Mouse (Mus musculus) B cell, adult 62 days (primary cell): ENCODE measurements around the gene Lag3. TPM values are rescaled to one million over a fixed set of nuclear protein-coding genes. Genes with fewer than 3 reads are reported as not detected.

ENCODE experiments used
- total RNA-seq: library from RNA; stranded (reverse); gene quantifications from 4 replicates; pipeline ENCODE4 v1.2.4, GENCODE M21; 2023

Gene Lag3
- 0.29 to 0.66 TPM (median 0.52 TPM) in 4 replicates for total RNA-seq

GRCm38 (mm10) chr6:124911533-124912218 lies at the start of gene Lag3:
Lag3 (minus strand) TSS chr6:124911705.

GRCm38 (mm10) chr6:124930754-124931524 lies 19.4 kb upstream of the Lag3 start, which contains the start of gene Mlf2:
Mlf2 (plus strand) TSS chr6:124931386.

DNA sequence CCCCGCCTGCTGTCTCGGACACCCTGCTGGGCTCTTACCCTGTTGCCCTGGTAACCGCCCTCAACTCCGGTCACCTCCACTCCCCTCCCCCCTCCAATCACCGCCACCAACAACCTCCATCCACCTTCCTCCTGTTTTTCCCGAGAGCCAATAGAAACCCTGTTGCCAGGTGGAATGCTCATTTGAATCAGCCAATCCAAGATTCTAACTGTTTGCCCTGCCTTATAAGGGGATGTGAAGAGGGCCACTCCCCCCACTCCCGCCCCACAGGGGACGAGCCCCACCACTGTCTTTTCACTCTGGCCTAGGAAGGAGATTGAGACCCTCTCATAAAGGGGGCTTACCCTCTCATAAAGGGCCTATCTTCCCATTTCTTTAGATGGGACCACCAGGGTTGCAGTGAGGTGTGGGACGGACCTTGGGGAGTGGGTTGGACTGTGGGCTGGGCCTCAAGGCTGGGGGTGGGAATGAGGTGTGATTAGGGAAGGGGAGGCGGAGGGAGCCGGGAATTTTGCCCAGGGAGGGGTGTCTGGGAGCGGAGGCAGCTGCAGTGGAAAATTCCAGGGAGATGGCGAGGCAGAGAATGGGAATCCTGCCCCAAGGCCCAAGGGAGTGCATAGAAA lies 8.3 kb upstream of the Lag3 start, which contains the start of gene Ptms:
TSS of gene Ptms (minus strand) at position 409 of the 623 bp plus-strand sequence.

DNA sequence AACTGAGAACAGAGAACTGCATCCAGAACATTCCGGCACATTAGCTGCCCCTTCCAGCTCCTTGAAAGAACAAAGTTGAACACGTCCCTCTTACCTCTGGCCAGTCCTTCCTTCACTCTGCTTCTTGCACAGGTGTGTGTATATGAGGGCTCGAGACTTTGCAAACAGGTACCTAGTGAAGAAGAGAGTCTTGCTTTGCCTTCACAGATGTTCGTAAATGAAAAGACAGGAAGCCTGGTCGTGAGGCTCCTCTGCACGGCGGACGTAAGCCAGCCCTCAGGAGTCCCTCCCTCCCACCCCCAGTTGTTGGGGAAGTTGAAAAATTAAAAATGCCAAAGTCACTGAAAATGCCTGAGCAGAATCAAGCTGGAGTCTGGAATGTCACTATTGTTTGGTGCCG lies 23.5 kb downstream of the Lag3 start, which contains the start of gene Cd4:
TSS of gene Cd4 (minus strand) at position 236 of the 400 bp plus-strand sequence.

DNA sequence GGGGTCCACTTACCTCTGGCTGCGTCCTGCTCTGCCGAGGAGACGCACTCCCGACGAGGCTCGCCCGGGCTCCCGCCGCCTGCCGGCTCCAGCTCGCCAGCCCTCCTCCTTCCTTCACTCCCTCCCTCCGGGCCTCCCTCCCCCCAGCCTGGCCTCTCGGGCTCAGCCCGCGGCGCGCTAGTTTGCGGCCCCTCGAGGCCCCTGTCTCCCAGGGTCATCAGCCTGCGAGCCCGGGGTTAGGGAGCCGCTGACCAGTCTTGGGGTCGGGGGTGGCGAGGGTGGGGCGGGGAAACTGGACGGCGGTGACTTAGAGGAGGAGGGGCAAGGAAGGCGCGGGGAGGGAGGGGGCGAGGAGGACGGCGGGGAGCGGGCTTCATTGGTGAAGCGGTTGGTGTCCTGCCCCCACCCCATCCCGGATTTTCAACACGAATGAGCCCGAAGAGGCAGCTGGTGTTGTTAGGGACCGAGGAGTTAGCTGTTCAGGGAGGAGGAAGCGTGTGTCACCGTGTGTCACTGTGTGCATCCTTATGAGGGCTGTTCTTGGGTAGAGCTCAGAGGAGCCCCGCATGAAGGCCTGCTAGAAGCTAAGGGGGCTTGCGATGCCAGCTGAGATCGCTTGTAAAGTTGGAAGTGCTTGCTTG lies 47.7 kb downstream of the Lag3 start, which contains the start of gene Gpr162:
TSS of gene Gpr162 (minus strand) at position 326 of the 641 bp plus-strand sequence.

DNA sequence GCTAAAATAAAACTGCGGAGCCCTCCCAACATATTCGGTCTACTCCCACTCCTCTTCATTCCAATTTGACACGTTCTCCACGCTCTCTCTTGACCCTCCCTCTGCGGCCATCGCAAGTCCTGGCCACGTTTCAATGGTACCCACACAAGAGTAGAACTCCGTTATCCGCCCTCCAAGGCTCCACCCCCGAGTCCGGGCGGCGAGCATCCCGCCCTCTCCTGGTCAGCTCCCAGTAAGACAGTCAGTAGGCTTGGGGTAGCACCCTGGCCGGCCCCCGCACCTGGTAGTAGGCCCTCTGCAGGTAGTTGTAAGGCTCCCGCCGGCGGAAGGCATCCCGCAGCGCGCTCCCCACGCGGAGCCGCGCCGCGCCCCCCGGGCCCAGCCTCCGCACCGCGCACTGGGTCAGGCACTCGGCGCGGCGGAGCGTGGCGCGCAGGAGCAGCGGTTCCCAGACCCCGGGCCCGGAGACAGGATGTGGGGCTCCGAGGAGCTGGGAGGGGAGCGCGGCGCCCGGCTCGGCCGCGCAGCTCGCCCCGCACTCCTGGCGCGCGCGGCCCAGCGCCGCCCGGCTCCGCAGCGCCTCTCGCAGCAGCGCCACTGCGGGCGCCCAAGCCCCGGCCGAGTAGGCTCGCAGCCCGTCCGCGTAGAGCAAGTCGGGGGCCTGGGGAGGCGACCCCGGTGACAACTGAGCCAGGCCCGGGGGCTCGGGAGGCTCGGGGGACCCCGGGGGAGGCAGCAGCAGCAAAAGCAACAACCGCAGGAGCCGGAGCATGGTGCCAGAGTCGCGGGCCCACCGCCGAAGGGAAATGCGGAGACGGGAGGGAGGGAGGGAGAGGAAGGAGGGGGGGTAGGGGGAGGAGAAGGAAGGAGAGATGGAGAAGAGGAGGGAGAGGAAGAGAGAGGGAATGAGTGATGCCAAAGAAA lies 54.3 kb downstream of the Lag3 start, which contains the start of gene P3h3:
TSS of gene P3h3 (minus strand) at position 837 of the 924 bp plus-strand sequence.

Other genes starting within 250 kb of the Lag3 start
- 42.2 to 48.8 TPM (median 45.2 TPM) in 4 replicates for gene Lpcat3, start 248.7 kb downstream of the Lag3 start, total RNA-seq
- 115 to 118 TPM (median 117 TPM) in 4 replicates for gene Emg1, start 199.5 kb downstream of the Lag3 start, total RNA-seq
- gene Phb2, start 199.4 kb downstream of the Lag3 start, total RNA-seq, result 203 to 223 TPM (median 208 TPM) in 4 replicates
- gene Ptpn6, start 173.0 kb downstream of the Lag3 start, total RNA-seq, result 539 to 564 TPM (median 559 TPM) in 4 replicates
- gene Grcc10, start 170.3 kb downstream of the Lag3 start, total RNA-seq, result 241 to 258 TPM (median 254 TPM) in 4 replicates
- not detected in 4 replicates for gene Gm45234, start 155.7 kb downstream of the Lag3 start, total RNA-seq
- gene Atn1, start 155.2 kb downstream of the Lag3 start, total RNA-seq, result 25.6 to 34.0 TPM (median 29.7 TPM) in 4 replicates
- 3.8 to 9.2 TPM (median 6.2 TPM) in 4 replicates for gene Eno2, start 142.0 kb downstream of the Lag3 start, total RNA-seq
- 3.5 to 6.6 TPM (median 4.1 TPM) in 4 replicates for gene Lrrc23, start 132.0 kb downstream of the Lag3 start, total RNA-seq
- gene Spsb2, start 103.0 kb downstream of the Lag3 start, total RNA-seq, result 6.7 to 7.2 TPM (median 6.9 TPM) in 4 replicates
- gene Tpi1, start 97.4 kb downstream of the Lag3 start, total RNA-seq, result 52.3 to 60.9 TPM (median 55.2 TPM) in 4 replicates
- gene Usp5, start 82.2 kb downstream of the Lag3 start, total RNA-seq, result 76.6 to 80.7 TPM (median 78.4 TPM) in 4 replicates
- 1.0 to 3.3 TPM (median 1.9 TPM) in 4 replicates for gene Cdca3, start 82.2 kb downstream of the Lag3 start, total RNA-seq
- not detected in 4 replicates for gene Gnb3, start 71.4 kb downstream of the Lag3 start, total RNA-seq
- gene P3h3, start 54.0 kb downstream of the Lag3 start, total RNA-seq, result not detected in 4 replicates
- gene Gpr162, start 47.7 kb downstream of the Lag3 start, total RNA-seq, result 0.36 to 1.1 TPM (median 0.58 TPM) in 4 replicates
- 0.63 to 1.4 TPM (median 1.1 TPM) in 4 replicates for gene Cd4, start 23.5 kb downstream of the Lag3 start, total RNA-seq
- gene Ptms, start 8.4 kb upstream of the Lag3 start, total RNA-seq, result 43.8 to 58.5 TPM (median 52.8 TPM) in 4 replicates
- gene Mlf2, start 19.7 kb upstream of the Lag3 start, total RNA-seq, result 93.4 to 104 TPM (median 97.7 TPM) in 4 replicates
- gene Cops7a, start 53.8 kb upstream of the Lag3 start, total RNA-seq, result 42.7 to 58.0 TPM (median 49.0 TPM) in 4 replicates
- gene Pianp, start 85.0 kb upstream of the Lag3 start, total RNA-seq, result 1.0 to 4.5 TPM in 2 of 4 replicates, not detected in the others
- 94.5 to 101 TPM (median 96.3 TPM) in 4 replicates for gene Zfp384, start 97.4 kb upstream of the Lag3 start, total RNA-seq
- 77.2 to 90.6 TPM (median 81.6 TPM) in 4 replicates for gene Ing4, start 128.1 kb upstream of the Lag3 start, total RNA-seq
- gene Acrbp, start 138.0 kb upstream of the Lag3 start, total RNA-seq, result 11.0 to 13.7 TPM (median 11.4 TPM) in 4 replicates
- gene Lpar5, start 156.2 kb upstream of the Lag3 start, total RNA-seq, result 13.3 to 16.6 TPM (median 16.0 TPM) in 4 replicates
- gene Chd4, start 184.3 kb upstream of the Lag3 start, total RNA-seq, result 351 to 392 TPM (median 375 TPM) in 4 replicates
- 34.6 to 42.1 TPM (median 38.3 TPM) in 4 replicates for gene Nop2, start 220.2 kb upstream of the Lag3 start, total RNA-seq
- gene Iffo1, start 233.5 kb upstream of the Lag3 start, total RNA-seq, result 42.9 to 47.2 TPM (median 44.7 TPM) in 4 replicates